Comparison of ENCODE assay signal across 8 mouse cellular contexts in the genomic region with DNA sequence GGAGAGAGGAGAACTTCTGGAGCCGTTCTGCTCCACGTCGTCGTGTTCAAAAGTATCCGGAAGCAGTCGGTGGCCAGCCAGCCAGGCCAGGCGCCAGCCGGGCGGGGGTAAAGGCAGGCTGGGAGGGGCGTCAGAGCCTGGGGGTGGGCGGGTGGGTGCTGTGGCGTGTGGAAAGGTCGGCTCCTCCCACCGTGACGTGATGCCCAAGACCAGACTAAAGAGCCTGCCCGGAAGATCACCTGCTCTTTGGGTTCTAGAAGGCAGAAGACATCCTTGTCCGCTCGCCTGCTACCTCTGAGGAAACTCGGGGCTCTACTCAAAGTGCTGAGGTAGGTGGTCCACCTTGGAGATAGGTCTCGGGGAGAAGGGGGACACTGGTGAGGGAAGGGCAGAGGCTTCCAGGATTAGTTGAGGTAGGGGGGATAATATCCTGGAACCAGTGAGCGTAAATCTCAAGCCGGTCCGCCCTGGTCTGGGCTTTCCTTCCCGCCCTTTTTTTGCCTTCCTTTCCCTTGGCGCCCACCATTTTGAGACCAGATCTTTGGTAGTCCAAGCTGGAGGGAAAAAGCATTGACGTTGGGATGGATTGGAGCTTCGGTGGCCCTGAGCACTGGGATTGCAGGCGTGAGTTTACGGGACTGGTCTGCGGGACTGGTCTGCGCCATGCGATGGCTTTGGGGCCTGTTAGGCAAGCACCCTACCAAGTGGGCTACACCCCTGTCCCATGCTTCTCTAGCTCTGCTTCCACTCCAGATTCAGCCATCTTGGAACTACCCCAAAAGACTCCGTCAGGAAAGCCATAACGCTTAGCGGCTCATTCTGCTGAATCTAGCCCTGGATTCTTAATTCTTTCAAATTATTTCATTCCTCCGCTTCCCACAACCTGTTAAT. TPM values are rescaled to one million over a fixed set of nuclear protein-coding genes. Genes with fewer than 3 reads are reported as not detected.
DNase-seq lines count a peak whose midpoint lies in the region; ATAC-seq and TF ChIP-seq lines count a peak whose summit lies in the region.

A gene (plus strand): TSS at position 241 of the 891 bp plus-strand sequence.

- 97% methylated on average over 36 of the region's 36 CpGs for WGBS in intestine, postnatal 0 days
- WGBS in neural tube, embryonic 12.5 days, result 98% methylated on average over 36 of the region's 36 CpGs

- no peaks in the 10 kb centered on the region for H3K4me1 ChIP-seq in intestine, postnatal 0 days (replicated peaks; ENCODE audit: control insufficient read depth, insufficient read depth, low read length)
- H3K4me1 ChIP-seq in neural tube, embryonic 12.5 days, result no peaks in the 10 kb centered on the region

- H3K36me3 ChIP-seq in intestine, postnatal 0 days (ENCODE audit: control insufficient read depth, insufficient read depth), result no peaks in the 10 kb centered on the region
- H3K36me3 ChIP-seq in neural tube, embryonic 12.5 days, result no peaks in the 10 kb centered on the region

- H3K27ac ChIP-seq in intestine, postnatal 0 days (ENCODE audit: low read depth, low read length), result no peak within 1 kb of the TSS
- H3K27ac ChIP-seq in neural tube, embryonic 12.5 days, result no peak within 1 kb of the TSS

- ATAC-seq in intestine, postnatal 0 days, result no peak
- ATAC-seq in neural tube, embryonic 12.5 days (ENCODE audit: low FRiP score, low read depth), result no peak

- DNase-seq in layer of hippocampus, adult 8-10 months (ENCODE audit: low spot score in 2 of 2), result no peak
- DNase-seq in layer of hippocampus, adult 9-11 months, result no peak
- no peak for DNase-seq in adrenal gland, postnatal 4 days (ENCODE audit: low spot score in 2 of 2)
- no peak for DNase-seq in gastrocnemius, postnatal 4 days (ENCODE audit: low spot score in 2 of 2)
- DNase-seq in embryo, embryonic 10.5 days (ENCODE audit: low spot score), result no peak
- DNase-seq in thymus, postnatal 4 days, result no peak

- no peaks in the 10 kb centered on the region for H3K27me3 ChIP-seq in intestine, postnatal 0 days (replicated peaks; ENCODE audit: control insufficient read depth, insufficient read depth, low read length)
- no peaks in the 10 kb centered on the region for H3K27me3 ChIP-seq in neural tube, embryonic 12.5 days (replicated peaks)

- H3K9me3 ChIP-seq in intestine, postnatal 0 days (ENCODE audit: control insufficient read depth), result no peaks in the 10 kb centered on the region
- H3K9me3 ChIP-seq in neural tube, embryonic 12.5 days, result no peaks in the 10 kb centered on the region

- TF ChIP-seq CTCF in intestine, postnatal 0 days (IDR thresholded peaks at IDR 0.05; ENCODE audit: low read depth), result no peak

- H3K9ac ChIP-seq in intestine, postnatal 0 days (ENCODE audit: low read depth, low read length), result no peak within 1 kb of the TSS
- no peak within 1 kb of the TSS for H3K9ac ChIP-seq in neural tube, embryonic 12.5 days

- H3K4me3 ChIP-seq in intestine, postnatal 0 days (ENCODE audit: low read depth, low read length), result no peak within 1 kb of the TSS
- H3K4me3 ChIP-seq in neural tube, embryonic 12.5 days, result no peak within 1 kb of the TSS

- H3K4me2 ChIP-seq in intestine, postnatal 0 days (replicated peaks; ENCODE audit: low read depth), result no peak within 1 kb of the TSS
- H3K4me2 ChIP-seq in neural tube, embryonic 12.5 days (replicated peaks), result no peak within 1 kb of the TSS

RNA-seq across cellular contexts. Expression of the gene that starts here (rescaled TPM):
- 10 to 100 TPM; 32.3 to 41.8 (median 37.1) TPM for total RNA-seq in layer of hippocampus, adult 8-10 months (2022)
- 10 to 100 TPM; 57.5 to 59.7 TPM for total RNA-seq in adrenal gland, postnatal 4 days (2021)
- total RNA-seq in gastrocnemius, postnatal 4 days (2021), result 10 to 100 TPM; 36.6 to 37.3 TPM
- 15.3 and 18.4 TPM in 2 replicates for polyA plus RNA-seq in intestine, postnatal 0 days (2015; fragmentation: Nextera tagmentation; extraction: Ambion mirVana)
- polyA plus RNA-seq in neural tube, embryonic 12.5 days (2016; fragmentation: Nextera tagmentation; extraction: Ambion mirVana), result 14.0 and 14.4 TPM in 2 replicates
